Mouse (Mus musculus): ENCODE results near the gene Ldha.

The Ldha gene

DNA sequence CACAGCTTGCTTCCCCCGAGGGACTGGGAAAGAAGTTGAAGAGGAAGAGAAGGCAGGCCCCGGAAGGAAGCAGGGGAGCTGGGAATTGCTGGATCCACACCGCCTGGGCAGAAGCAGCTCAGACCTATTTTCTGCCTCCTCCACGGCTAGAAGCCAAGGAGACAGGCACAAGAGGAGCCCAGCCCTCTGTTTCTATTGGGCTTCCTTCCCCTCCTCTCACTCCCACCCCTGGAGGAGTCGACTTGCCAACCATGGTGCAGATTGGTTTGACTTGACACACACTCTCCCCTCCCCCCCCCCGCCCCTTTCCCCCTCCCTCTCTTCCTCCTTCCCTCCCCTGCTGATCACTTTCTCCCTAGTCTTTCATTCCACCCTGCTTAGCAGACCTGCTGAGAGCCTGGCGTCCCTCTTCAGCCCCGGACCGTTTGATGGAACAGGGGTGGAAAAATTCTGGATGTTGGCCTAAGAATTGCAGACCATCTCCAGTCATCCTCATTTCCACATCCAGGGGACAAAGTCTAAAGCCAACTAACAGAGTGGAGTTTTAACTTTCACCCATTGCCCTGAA, 3.1 kb upstream of the Ldha start:
- DNase-seq (ENCODE audit: low spot score), result peak; percentile 84

DNA sequence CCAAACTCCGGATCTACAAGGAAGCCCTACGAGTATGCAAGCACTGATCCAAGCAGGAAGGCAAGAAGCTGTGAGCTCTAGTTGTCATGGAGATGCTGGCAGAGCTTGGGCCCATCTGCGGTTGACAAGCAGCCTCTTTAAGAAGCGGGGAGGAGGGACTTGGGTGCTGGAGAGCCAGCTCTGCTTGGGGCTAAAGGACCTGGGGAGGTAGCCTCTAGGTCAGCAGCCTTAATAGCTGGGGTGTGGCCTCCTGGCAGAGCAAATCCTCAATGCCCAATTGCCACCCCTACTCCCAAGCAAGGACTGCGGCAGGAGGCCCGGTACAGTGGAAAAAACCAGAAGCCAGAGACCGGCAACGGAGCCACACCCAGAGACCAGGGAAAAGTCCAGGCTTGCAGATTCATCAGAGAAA, 2.4 kb upstream of the Ldha start:
- peak; percentile 91 for DNase-seq (ENCODE audit: low spot score)

DNA sequence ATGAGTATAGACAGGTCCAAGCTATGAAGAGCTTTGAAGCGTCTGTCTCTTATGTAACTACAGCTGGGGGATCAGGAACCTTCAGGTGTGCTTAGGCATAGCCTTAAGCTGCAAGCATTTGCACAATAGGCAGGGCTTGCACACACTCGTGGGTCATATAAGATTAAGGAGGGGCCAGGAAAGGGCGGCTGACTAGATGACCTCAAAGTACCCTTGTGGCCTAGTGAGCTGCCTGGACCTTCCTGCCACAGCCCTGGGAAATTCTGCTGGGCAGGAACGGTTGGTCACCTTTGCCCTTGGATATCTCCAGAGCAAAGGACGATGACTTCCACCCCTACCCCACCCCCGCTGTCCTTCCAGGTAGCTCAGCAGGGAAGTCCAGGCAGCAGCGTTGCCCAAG, 1.8 kb upstream of the Ldha start:
- DNase-seq (ENCODE audit: low spot score), result no peak

DNA sequence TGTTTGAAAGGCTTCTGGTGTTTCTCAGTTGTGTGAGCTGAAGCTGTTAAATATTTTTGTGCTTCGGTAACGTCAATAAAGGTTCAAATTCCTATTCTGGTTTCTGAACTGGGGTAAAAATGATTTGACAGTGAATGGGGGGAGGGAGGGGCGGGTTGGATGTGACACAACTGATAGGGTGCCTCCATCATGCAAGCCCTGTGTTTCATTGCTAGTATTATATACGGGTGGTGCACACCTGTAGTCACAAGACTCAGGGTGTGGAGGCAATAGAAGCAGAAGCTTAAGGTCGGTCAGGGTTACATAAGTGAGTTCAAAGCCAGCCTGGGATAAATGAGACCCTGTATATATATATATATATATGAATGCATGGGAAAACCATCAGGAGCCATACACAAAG, 1.4 kb upstream of the Ldha start:
- no peak for DNase-seq (ENCODE audit: low spot score)

DNA sequence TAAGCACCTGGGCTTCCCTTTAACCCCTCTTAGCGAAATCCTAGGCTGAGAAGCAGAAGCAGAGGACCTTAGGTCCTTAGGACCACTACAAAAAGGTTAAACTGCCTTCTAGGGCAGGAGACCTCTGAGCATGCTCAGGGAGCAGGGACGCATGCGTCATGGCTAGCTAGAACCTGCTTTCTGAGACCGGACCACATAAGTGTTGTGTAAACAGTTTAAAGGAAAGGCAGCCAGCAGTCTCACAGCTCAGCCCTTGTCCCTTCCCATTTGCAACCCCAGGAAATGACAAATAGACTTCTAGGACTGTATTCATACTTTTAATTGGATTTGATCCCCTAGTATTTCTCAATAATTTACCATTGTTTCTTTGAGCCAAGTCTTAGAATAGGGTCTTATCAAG, 949 bp upstream of the Ldha start:
- DNase-seq (ENCODE audit: low spot score), result no peak

DNA sequence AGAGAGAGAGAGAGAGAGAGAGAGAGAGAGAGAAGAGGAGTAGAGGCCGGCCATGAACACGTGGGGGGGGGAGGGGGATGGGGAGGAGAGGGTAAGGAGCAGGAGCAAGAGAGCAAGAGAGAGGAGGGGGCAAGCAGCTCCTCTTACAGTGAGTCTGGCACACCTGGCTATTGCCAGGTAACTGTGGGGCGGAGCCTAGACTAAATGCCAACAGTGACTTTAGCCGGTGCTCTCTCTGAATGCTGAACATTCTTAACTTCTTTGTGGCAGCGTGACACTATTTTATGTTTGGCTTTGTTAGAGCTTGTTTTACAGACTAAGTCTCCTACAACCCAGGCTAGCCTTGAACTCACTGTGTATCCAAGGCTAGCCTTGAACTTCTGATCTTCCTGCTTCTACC, 1.0 kb downstream of the Ldha start:
- no peak for DNase-seq (ENCODE audit: low spot score)

DNA sequence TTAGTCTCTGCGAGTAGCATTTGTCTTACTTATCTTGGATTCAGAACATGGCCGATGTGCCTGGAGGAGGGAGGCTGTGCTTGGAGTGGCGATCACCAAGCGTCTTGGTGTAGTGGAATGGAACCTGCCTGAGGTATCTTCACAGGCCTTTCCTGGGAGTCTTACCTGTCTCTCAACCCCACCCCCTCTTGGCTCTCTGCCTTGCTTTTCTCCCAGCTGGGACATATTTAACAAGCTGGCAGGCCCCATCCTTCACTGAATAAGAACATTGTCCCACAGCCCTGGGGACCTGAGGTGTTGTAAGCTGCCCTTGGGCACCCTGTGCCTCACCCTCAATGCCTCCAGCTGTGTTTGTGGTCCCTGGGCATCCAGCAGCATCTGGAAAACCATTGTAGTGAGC, 2.3 kb downstream of the Ldha start:
- no peak for DNase-seq (ENCODE audit: low spot score)

DNA sequence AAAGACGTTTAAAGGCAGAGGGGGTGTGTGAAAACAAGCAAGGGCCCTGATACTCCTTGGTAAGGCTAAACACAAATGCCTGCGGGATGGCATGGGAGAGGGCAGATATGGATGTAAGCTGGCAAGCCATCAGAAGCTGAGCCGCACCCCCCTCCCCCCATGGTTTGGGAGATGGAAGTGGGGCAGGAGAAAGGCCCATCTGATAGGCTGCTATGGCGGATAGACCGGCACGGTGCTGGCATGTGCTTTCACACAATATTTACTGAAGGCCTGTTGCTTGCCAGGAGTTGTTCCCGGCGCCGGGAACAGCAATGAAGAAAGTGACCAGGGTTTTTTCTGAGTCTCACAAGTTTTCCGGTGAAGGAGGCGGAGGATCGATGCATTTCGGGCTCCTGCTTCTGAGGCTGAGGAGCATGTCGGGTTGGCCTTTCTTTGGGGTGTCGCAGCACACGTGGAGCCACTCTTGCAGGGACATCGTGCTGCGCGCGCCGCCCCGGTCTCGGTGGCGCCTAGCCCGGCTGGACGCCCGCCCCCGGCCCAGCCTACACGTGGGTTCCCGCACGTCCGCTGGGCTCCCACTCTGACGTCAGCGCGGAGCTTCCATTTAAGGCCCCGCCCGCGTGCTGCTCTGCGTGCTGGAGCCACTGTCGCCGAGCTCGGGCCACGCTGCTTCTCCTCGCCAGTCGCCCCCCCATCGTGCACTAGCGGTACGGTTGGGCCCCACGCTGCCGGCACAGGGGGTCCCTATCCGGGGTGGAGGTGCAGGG, 4.1 kb downstream of the Ldha start:
- DNase-seq (ENCODE audit: low spot score), result peak; percentile 84

DNA sequence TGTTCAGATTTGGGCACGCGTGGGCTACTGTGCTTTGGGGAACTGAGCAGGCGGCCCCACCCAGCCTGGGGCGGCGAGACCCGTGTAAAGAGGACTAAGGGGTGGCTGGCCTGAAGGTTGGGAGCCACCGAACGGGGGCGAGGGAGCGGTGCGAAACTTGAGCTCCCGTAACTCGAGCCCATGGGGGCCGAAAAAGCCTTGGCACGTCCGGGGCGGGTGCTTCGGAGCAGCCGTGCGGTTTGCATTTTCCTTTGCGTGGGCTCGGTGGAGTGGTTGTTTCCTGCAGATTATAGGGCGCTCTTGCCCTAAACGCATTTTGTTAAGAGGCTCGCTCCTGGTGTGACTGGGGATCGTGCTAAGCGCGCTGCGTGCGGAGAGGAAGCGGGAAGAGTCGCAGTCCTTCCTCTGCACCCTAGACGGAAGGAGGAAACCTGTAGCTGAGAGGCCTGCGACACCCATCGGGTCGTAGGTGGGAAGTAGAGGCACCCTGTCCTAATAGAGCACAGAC, 4.8 kb downstream of the Ldha start:
- peak; percentile 18 for DNase-seq (ENCODE audit: low spot score)

DNA sequence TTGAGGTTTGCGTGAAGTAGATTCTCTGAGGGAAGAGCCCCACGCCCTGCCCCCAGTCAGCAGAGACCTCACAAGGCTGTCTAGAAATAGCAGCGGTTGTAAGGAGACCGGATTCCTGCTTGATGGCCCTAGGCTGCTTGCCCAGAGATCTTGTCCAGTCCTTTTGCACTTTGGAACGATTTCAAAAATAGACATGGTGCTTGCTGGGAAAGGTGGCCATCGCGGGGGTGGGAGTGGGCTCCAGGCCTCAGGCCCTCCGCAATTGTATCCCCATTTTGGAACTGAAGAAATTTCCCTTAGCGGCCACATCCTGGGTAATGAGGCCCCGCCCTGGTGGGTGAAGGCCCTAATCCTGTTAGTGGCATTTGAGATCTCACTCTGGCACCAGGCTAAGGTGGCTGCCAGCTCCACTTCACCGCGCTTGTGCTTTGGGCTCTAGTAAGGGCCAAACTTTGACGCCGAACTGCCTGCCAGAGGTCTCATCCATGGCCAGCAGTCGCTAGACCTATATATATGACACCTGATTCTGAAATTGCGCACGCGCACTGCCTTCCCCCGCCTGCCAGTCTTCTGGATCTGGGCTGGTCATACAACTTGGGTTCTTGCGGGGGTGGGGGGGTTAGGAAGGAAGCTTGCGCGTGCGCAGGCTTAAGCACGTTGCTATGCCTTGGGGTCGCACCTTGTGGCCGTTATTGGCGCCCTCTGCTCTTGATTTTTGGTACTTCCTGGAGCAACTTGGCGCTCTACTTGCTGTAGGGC, 5.4 kb downstream of the Ldha start:
- DNase-seq (ENCODE audit: low spot score), result peak; percentile 62

DNA sequence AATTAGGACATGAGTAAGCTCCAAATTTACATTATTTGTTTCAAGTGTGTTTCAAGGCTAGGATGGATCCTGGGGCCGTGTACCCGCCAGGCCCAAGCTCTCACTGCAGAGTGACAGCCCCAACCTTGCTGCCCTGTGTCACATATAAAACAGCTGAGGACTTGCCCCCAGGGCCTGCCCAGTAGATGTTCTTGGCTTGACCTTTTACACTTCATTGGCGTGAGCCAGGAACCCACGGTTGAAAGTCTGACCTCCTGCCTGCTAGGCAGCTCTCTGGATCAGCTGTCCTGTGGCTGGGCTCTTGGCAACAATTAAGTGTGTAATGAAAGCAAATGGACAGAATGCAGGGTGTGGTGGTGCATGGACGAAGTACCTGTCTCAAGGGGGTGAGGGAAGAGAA, 8.0 kb downstream of the Ldha start:
- DNase-seq (ENCODE audit: low spot score), result peak; percentile 62

DNA sequence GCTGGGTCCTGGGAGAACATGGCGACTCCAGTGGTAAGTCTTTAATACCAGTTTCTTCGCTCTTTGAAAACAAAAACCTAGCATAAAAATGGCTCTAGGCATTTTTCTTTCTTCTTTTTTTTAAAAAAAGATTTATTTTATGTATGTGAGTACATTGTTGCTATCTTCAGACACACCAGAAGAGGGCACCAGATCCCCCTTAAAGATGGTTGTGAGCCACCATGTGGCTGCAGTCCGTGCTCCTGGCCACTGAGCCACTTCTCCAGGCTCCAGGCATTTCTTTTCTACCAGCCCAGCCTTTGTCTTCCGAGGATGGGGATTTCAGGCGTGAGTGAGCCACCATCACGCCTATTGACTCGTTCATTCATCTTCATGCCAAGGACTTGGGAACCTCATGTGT, 9.8 kb downstream of the Ldha start:
- no peak for DNase-seq (ENCODE audit: low spot score)

DNA sequence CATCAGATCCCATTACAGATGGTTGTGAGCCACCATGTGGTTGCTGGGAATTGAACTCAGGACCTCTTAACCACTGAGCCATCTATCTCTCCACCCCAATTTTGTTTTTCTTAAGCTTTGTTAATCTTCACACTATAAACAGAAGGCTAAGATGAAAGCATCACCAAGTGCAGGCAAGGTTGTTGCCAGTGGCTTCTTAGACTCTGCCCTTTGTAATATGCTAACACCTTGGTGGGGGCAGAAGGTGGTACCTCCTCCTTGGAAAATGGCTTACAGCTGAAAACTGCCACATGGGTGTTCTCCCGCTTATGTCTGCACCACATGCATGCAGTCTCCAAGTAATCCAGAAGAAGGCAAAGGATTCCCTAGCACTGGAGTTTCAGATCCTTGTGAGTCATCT, 11.4 kb downstream of the Ldha start:
- no peak for DNase-seq (ENCODE audit: low spot score)

DNA sequence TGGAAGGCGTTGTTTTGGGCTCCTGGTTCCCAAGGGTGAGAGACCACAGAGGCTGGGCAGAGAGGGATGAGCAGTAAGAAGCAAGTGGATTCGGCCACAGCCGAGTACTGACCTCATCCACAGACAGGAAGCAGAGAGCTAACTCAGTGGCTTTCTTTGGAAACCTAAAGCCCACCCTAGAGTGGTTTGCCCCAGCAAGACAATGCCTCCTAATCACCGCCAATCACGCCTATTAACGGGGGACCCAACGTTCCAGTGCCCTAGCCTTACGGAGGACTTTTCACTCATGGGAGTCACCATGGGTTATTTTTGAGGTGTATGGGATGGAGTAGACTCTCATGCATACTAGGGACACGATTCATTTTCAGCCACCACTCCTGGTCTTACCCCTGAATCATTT, 12.1 kb downstream of the Ldha start:
- no peak for DNase-seq (ENCODE audit: low spot score)

DNA sequence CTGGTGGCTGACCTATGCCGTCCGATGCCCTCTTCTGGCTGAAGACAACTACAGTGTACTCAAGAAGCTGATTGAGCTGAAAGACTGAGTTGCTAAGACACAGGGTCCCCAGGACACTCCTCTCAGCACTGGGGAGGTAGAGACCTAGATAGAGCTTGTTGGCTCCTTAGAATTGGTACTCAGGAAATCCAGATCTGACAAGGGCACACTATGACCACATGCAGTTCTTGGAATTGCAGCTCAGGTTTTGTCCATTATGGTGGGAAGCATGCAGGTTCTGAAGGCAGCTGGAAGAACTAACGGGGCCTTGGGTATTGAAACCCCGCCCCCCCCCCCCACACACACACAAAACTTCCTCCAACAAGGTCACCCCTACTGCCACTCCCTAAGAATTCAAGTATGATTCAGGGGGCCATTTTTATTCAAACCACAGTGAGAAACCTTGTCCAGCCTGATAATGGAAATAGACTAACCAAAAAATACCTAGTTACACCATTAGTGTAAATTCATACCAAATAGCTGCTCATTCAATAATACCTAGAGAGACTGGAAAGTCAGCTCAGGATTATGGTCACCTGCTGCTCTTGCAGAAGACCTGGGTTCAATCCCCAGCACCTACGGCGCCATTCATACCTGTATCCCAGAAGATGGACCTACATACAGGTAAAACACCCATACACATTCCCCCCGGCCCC, 14.7 kb downstream of the Ldha start:
- DNase-seq (ENCODE audit: low spot score), result no peak

DNA sequence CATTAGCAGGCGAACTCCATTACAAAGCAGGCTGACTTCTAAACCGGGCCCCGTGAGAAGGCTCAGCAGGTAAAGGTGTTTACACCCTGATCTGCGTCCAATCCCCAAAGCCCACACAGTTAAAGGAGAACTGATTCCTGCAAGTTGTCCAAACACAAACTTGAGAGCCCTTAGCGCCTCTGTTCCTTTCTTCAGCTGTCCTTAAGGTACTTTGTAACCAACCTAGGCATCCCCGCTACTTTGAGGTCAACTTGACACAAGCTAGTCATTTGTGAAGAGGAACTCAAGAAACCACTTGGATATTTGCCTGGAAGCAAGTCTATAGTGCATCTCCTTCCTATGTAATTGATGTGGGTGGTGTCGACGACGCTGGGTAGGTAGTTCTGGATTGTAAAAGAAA, 16.2 kb downstream of the Ldha start:
- DNase-seq (ENCODE audit: low spot score), result no peak

DNA sequence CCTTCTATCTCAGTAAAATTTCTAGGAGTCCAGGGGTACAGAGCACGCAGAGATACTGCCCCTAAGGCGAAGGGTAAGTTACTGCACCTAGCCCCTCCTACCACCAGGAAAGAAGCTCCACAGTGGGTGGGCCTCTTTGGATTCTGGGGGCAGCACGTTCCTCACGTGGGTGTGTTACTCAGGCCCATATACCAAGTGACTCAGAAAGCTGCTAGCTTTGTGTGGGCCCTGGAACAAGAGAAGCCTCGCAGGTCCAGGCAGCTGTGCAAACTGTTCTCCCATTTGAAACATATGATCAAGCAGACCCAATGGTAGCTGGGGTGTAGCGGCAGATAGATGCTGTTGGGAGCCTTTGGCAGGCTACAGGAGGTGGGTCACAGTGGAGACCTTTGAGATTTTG, 17.8 kb downstream of the Ldha start:
- no peak for DNase-seq (ENCODE audit: low spot score)

DNA sequence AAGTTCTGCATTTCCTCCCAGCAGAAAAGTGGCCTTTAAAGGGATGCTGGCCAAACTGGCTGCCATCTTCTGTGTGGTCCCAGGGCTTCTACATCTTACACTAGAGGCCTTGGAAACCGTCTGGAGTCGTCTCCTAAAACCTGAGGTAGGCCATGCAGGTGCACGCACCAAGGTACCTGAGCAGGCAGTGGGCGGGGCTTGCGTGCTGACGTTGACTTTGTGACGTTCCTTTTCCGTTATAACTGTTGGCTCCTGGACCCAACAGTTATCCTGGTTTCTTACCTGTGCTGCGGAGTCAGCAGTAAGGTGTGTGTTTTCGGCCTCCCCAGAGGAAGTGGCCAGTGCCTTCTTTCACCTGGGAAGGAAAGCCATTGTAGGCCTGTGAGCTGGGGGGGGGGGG, 19.7 kb downstream of the Ldha start, which contains the start of gene Ldhc:
Ldhc (plus strand) TSS at position 208 of the 400 bp plus-strand sequence.
- DNase-seq (ENCODE audit: low spot score), result no peak

DNA sequence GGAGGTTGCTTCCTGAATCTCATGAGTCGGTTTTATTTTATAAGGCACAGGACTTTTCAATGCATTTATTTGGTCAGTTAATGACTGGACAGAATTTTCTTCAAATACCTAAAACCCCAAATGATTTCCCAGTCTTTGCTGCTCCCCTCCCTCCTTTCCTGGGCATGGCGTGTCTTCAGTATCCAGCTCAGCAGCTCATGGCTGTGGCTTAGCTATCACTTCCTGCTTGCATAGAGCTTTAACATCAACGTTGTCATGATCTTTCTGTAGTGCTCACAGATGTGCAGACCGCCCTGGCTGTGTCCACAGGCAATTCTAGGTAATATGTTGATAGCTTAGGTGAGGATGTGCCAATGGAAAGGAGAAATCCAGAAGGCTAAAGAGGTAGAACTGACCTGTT, 30.7 kb downstream of the Ldha start:
- DNase-seq (ENCODE audit: low spot score), result no peak

DNA sequence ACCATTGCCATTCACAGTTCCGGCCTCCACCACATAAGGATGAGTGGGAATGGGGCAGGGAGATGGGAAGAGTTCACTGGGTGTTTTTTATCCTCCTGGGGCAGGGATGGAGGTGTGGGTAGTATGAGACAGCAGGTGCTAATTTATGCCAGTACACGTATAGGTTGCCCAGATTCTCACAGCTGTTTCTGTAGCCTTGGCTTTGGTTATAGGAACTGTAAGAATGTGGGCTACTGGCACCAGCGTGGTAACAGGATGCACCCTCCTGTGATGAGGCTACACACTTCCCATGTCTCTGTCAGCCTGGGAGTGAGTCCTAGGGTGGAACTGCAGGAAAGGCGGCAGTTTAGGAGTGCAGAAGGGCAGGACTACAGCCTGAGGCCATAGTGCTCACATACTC, 35.6 kb downstream of the Ldha start:
- DNase-seq (ENCODE audit: low spot score), result no peak

DNA sequence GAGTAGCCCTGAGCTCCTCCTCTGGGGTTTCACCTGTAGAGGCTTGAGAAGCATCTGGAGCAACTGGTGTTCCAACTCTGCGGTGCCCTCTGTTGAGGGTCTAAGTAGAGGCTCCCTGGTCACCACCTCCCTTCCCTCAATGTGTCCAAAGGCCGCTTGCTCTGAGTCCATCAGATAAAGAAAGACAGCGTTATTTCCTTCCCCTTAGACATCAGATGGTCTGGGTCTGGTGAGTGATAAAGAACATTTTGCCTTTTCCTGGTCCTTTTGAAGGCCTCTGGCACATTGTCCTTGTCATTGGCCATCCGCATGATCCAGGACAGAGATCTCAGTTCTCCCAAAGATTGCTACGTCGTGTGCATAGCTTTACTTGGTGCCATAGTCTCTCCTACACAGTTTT, 36.0 kb downstream of the Ldha start:
- no peak for DNase-seq (ENCODE audit: low spot score)

DNA sequence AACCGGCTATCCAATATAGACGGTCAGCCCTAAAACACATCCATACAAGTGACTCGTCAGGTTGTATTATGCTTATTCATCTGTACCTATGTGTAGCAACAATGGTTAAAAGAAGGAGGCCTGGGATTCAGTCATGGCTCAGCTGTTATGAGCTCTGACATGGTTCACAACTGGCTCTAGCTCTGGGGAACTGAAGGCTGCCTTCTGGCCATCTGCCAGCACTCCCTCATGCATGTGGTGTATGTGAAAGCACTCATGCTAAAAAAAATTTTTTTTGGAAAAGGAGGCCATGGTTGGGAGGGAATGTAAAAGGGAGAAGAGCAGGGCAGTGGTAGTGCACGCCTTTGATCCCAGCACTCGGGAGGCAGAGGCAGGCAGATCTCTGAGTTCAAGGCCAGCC, 38.6 kb downstream of the Ldha start:
- no peak for DNase-seq (ENCODE audit: low spot score)

DNA sequence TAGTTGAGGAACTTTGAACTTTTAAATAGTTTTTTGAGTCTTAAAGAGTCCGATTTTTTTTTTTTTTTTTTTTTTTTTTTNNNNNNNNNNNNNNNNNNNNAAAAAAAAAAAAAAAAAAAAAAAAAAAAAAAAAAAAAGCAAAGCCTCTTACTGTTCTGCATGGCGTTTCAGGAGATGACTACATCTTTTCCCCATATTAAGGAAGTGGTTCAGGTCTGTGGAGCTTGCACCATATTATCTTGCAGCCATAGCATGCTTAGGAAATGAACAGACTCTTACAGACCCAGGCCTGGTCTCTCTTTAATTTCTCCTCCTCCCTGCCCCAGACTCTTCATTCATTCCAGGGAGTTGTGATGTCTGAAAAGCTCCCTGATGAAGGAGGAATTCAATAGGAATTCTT, 39.7 kb downstream of the Ldha start:
- DNase-seq (ENCODE audit: low spot score), result no peak

Measured in adipocyte (in vitro differentiated cells).